Comparison of ENCODE assay signal across 8 mouse cellular contexts in genomic region chr8:89271381-89272355, GRCm38 (mm10).
DNase-seq lines count a peak whose midpoint lies in the region; ATAC-seq and TF ChIP-seq lines count a peak whose summit lies in the region.

No protein-coding gene starts in this region.

- no peak for TF ChIP-seq EP300 in heart, postnatal 0 days (IDR thresholded peaks at IDR 0.05; ENCODE audit: low read depth)

- 0 out of 2 replicates have a peak, but pooled peaks have one; percentile 43 for ATAC-seq in kidney, postnatal 0 days (replicated peaks; ENCODE audit: low FRiP score, low read depth)
- no peak for ATAC-seq in heart, postnatal 0 days (ENCODE audit: insufficient read depth, low read depth)
- peak; percentile 95 for ATAC-seq in midbrain, embryonic 12.5 days (ENCODE audit: low FRiP score, low read depth)

- H3K27ac ChIP-seq in kidney, postnatal 0 days = peak overlapping the region; percentile 54
- H3K27ac ChIP-seq in heart, postnatal 0 days (ENCODE audit: low read depth) = no peak overlapping the region
- peak overlapping the region; percentile 80 for H3K27ac ChIP-seq in midbrain, embryonic 12.5 days (replicated peaks)

- no peaks in the 10 kb centered on the region for H3K36me3 ChIP-seq in kidney, postnatal 0 days (ENCODE audit: insufficient read depth, low read length)
- H3K36me3 ChIP-seq in heart, postnatal 0 days (replicated peaks; ENCODE audit: control insufficient read depth, insufficient read depth, low read length) = no peaks in the 10 kb centered on the region
- H3K36me3 ChIP-seq in midbrain, embryonic 12.5 days = no peaks in the 10 kb centered on the region

- H3K4me2 ChIP-seq in kidney, postnatal 0 days (ENCODE audit: low read length) = peak overlapping the region; percentile 57
- H3K4me2 ChIP-seq in heart, postnatal 0 days (ENCODE audit: low read depth, low read length) = peak overlapping the region; percentile 69
- H3K4me2 ChIP-seq in midbrain, embryonic 12.5 days (replicated peaks) = peak overlapping the region; percentile 51

- DNase-seq in kidney, postnatal 0 days (ENCODE audit: low spot score) = peak; percentile 40
- DNase-seq in kidney, postnatal 14 days = no peak
- peak; percentile 16 for DNase-seq in cerebellum, adult 9-10 months
- no peak for DNase-seq in heart, postnatal 0 days (ENCODE audit: low spot score)
- no peak for DNase-seq in natural killer cell, adult 2 months (ENCODE audit: low spot score in 2 of 2)
- DNase-seq in gastrocnemius, postnatal 10 days = no peak
- no peak for DNase-seq in ovary, postnatal 36 days (ENCODE audit: low spot score)

- H3K27me3 ChIP-seq in kidney, postnatal 0 days (ENCODE audit: insufficient read depth, low read length) = no peaks in the 10 kb centered on the region
- peaks cover 32% of the 10 kb centered on the region for H3K27me3 ChIP-seq in heart, postnatal 0 days (ENCODE audit: control insufficient read depth, insufficient read depth, low read length)
- H3K27me3 ChIP-seq in midbrain, embryonic 12.5 days = no peaks in the 10 kb centered on the region

- no peaks in the 10 kb centered on the region for H3K9me3 ChIP-seq in kidney, postnatal 0 days (replicated peaks; ENCODE audit: low read length)
- H3K9me3 ChIP-seq in heart, postnatal 0 days (replicated peaks; ENCODE audit: control insufficient read depth, low read length) = no peaks in the 10 kb centered on the region
- no peaks in the 10 kb centered on the region for H3K9me3 ChIP-seq in midbrain, embryonic 12.5 days

- no peak overlapping the region for H3K9ac ChIP-seq in kidney, postnatal 0 days (ENCODE audit: low read depth, low read length)
- no peak overlapping the region for H3K9ac ChIP-seq in heart, postnatal 0 days (replicated peaks; ENCODE audit: low read depth, low read length)
- peak overlapping the region; percentile 8; the same call in 1 of the 2 replicates for H3K9ac ChIP-seq in midbrain, embryonic 12.5 days (replicated peaks)

- peak overlapping the region; percentile 27; the same call in 1 of the 2 replicates for H3K4me3 ChIP-seq in kidney, postnatal 0 days (replicated peaks; ENCODE audit: low read depth, low read length)
- H3K4me3 ChIP-seq in heart, postnatal 0 days (ENCODE audit: low read depth, low read length) = peak overlapping the region; percentile 47
- H3K4me3 ChIP-seq in midbrain, embryonic 12.5 days = peak overlapping the region; percentile 32

- TF ChIP-seq CTCF in kidney, postnatal 0 days (IDR thresholded peaks at IDR 0.05; ENCODE audit: low read depth) = no peak
- no peak for TF ChIP-seq CTCF in heart, postnatal 0 days (IDR thresholded peaks at IDR 0.05; ENCODE audit: low read depth)

- peaks cover 4% of the 10 kb centered on the region; the same call in 1 of the 2 replicates for H3K4me1 ChIP-seq in kidney, postnatal 0 days (replicated peaks; ENCODE audit: insufficient read depth, low read length)
- H3K4me1 ChIP-seq in heart, postnatal 0 days (ENCODE audit: control insufficient read depth, insufficient read depth) = no peaks in the 10 kb centered on the region
- peaks cover 27% of the 10 kb centered on the region for H3K4me1 ChIP-seq in midbrain, embryonic 12.5 days

- WGBS in kidney, postnatal 0 days = 32% methylated on average over 22 of the region's 22 CpGs
- whole genome bisulfite sequencing in heart, postnatal 0 days = 31% methylated on average over 22 of the region's 22 CpGs
- WGBS in midbrain, embryonic 12.5 days = 3% methylated on average over 22 of the region's 22 CpGs

Comparison
In these comparisons a context has a peak if more than half of its experiments do, and no peak if none do; other contexts are left out.
1. DNase-seq: peak in kidney, postnatal 0 days (single experiment) and cerebellum, adult 9-10 months (single experiment); none in kidney, postnatal 14 days (single experiment), heart, postnatal 0 days (single experiment), natural killer cell, adult 2 months (0 of 2), gastrocnemius, postnatal 10 days (single experiment) and ovary, postnatal 36 days (single experiment).
2. Peak in every context shown above with its lines, with median percentiles within 50 percentile points of each other: H3K4me2 ChIP-seq and H3K4me3 ChIP-seq.